Mouse (Mus musculus): Measurements from ENCODE around the gene Gm9970. TPM values are rescaled to one million over a fixed set of nuclear protein-coding genes. Genes with fewer than 3 reads are reported as not detected.

Gene Gm9970
- total and polyA plus RNA-seq, 3 experiments: 0.24 TPM; not detected in 2

GRCm38 (mm10) chr5:31194486-31195485 lies 46.2 kb downstream of the Gm9970 start:
- Histone ChIP-seq H3K27ac (ENCODE audit: control insufficient read depth, low read depth, low read length) (no peak overlapping the region), H3K9me3 (replicated peaks; ENCODE audit: insufficient read depth, low read length) (no peaks in the 10 kb centered on the region), H3K27me3 (ENCODE audit: control insufficient read depth in 1 of 2, insufficient read depth in 2 of 2, low read length in 2 of 2) (no peaks in the 10 kb centered on the region), H3K4me1 (ENCODE audit: control insufficient read depth in 1 of 2, insufficient read depth in 2 of 2, low read length in 2 of 2) (peaks cover 0 to 9% of the 10 kb centered on the region in 2 experiments; a peak in 1 of 4 replicates), H3K4me3 (ENCODE audit: control insufficient read depth in 1 of 2, insufficient read depth in 1 of 2, low read depth in 2 of 2, low read length in 2 of 2) (no peak overlapping the region), H3K9ac (ENCODE audit: control insufficient read depth, low read depth, low read length, poor library complexity, severe bottlenecking) (peak overlapping the region; percentile 86), H3K36me3 (ENCODE audit: control insufficient read depth in 1 of 2, insufficient read depth in 2 of 2, low read length in 2 of 2) (peaks cover 4 to 16% of the 10 kb centered on the region in 2 experiments), H3K79me2 (ENCODE audit: control insufficient read depth, insufficient read depth, low read length, poor library complexity) (peaks cover 24% of the 10 kb centered on the region)
- TF ChIP-seq ZMIZ1 (IDR thresholded peaks at IDR 0.05; ENCODE audit: low read depth, low read length) (0 out of 2 replicates have a peak, but pooled peaks have one; percentile 31), ZKSCAN1 (IDR thresholded peaks at IDR 0.05; ENCODE audit: low read depth, low read length) (no peak), USF2 (IDR thresholded peaks at IDR 0.05; ENCODE audit: borderline replicate concordance in 1 of 2, insufficient read depth in 1 of 2, low read depth in 1 of 2, low read length in 2 of 2) (no peak)
- DNase-seq (ENCODE audit: low read depth, low spot score): no peak

GRCm38 (mm10) chr5:31193631-31194281 lies 47.3 kb downstream of the Gm9970 start:
- peaks cover 4 to 16% of the 10 kb centered on the region in 2 experiments for H3K36me3 ChIP-seq (ENCODE audit: control insufficient read depth in 1 of 2, insufficient read depth in 2 of 2, low read length in 2 of 2)
- peak overlapping the region; percentile 66 to 82 for H3K4me3 ChIP-seq (ENCODE audit: control insufficient read depth in 1 of 2, insufficient read depth in 1 of 2, low read depth in 2 of 2, low read length in 2 of 2)
- H3K4me1 ChIP-seq (ENCODE audit: control insufficient read depth in 1 of 2, insufficient read depth in 2 of 2, low read length in 2 of 2): peaks cover 0 to 9% of the 10 kb centered on the region in 2 experiments; a peak in 1 of 4 replicates
- TF ChIP-seq SIN3A (IDR thresholded peaks at IDR 0.05; ENCODE audit: low read length): peak; percentile 73; the same call in 1 of the 2 replicates
- TF ChIP-seq HCFC1 (IDR thresholded peaks at IDR 0.05; ENCODE audit: low read depth, low read length): no peak
- TF ChIP-seq EP300 (IDR thresholded peaks at IDR 0.05; ENCODE audit: low read depth in 1 of 2, low read length in 2 of 2): no peak
- TF ChIP-seq ZKSCAN1 (IDR thresholded peaks at IDR 0.05; ENCODE audit: low read depth, low read length): no peak
- TF ChIP-seq ELF1 (IDR thresholded peaks at IDR 0.05; ENCODE audit: low read depth, low read length): peak; percentile 49; the same call in 1 of the 2 replicates
- no peak for TF ChIP-seq POLR2AphosphoS5 (IDR thresholded peaks at IDR 0.05; ENCODE audit: borderline replicate concordance, low read depth, low read length)
- peak; percentile 28; the same call in 1 of the 2 replicates for TF ChIP-seq MYC (IDR thresholded peaks at IDR 0.05; ENCODE audit: low read depth, low read length)
- no peak for TF ChIP-seq POLR2AphosphoS2 (IDR thresholded peaks at IDR 0.05; ENCODE audit: low read length)
- peak; percentile 30; the same call in 1 of the 2 replicates for TF ChIP-seq MXI1 (IDR thresholded peaks at IDR 0.05; ENCODE audit: low read depth, low read length)
- no peaks in the 10 kb centered on the region for H3K27me3 ChIP-seq (ENCODE audit: control insufficient read depth in 1 of 2, insufficient read depth in 2 of 2, low read length in 2 of 2)
- H3K79me2 ChIP-seq (ENCODE audit: control insufficient read depth, insufficient read depth, low read length, poor library complexity): peaks cover 24% of the 10 kb centered on the region
- H3K9ac ChIP-seq (ENCODE audit: control insufficient read depth, low read depth, low read length, poor library complexity, severe bottlenecking): peak overlapping the region; percentile 86
- H3K27ac ChIP-seq (ENCODE audit: control insufficient read depth, low read depth, low read length): peak overlapping the region; percentile 67
- peak; percentile 76 for DNase-seq (ENCODE audit: low read depth, low spot score)
- no peaks in the 10 kb centered on the region for H3K9me3 ChIP-seq (replicated peaks; ENCODE audit: insufficient read depth, low read length)
